Mouse (Mus musculus) cortical plate, adult 2 months (tissue): ENCODE results near the gene Cntn5.

Experiments used
- CTCF ChIP-seq: fragments of 200-500 bp; IDR thresholded peaks from 2 replicates; pipeline ENCODE4 v1.5.1; 2011; ENCODE audit warnings: mild to moderate bottlenecking, control low read depth, low read length; ENCODE audit not compliant: insufficient read depth; ENCODE audit errors: extremely low read depth
- POLR2A ChIP-seq: fragments of 200-500 bp; IDR thresholded peaks from 2 replicates; pipeline ENCODE4 v1.6.1; 2011; ENCODE audit warnings: mild to moderate bottlenecking, low read length, control low read depth; ENCODE audit not compliant: insufficient read depth; ENCODE audit errors: extremely low read depth

DNA sequence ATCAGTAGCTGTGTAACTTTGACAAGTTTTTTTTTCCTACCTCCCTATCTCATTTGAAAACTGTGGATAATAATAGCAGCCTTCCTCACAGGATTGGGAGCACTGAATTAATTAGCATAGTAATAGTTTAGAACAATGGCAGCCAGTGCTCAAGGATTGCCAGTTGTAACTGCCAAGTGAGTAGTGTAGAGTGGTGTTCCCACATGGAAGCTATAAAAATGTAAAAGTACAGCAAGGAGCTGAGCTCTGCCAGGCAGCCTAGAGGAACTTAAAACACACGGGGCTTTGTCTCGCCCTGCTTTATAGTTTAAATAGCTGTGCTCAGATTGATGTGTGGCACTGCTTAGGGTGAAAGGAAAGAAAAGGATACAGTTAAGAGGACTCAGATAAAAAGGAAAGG, 635.2 kb downstream of the Cntn5 start:
- no peak for TF ChIP-seq POLR2A
- no peak for TF ChIP-seq CTCF
